Mouse (Mus musculus) testis, postnatal 10 days (tissue): ENCODE data around the gene Trim10.
"Not testable (repeated sequence)": the region's sequence is repeated elsewhere in the genome, so short reads cannot be mapped to it uniquely, and the experiment has no call there.

Experiments
- DNase-seq: peaks from one replicate; pipeline ENCODE4 v3.0.0; 2021; ENCODE audit warnings: low spot score

Trim10 gene

GRCm38 (mm10) chr17:36861680-36862079, 7.7 kb upstream of the Trim10 start:
- no peak for DNase-seq

GRCm38 (mm10) chr17:36866719-36867527, 2.5 kb upstream of the Trim10 start, which contains the start of gene Trim15:
Gene Trim15, minus strand, starts transcription at chr17:36867210.
- peak; percentile 42 for DNase-seq

- DNase-seq, result no peak
Measured at GRCm38 (mm10) chr17:36868836-36869235, 538 bp upstream of the Trim10 start.

- DNase-seq, result peak; percentile 82
Measured at GRCm38 (mm10) chr17:36869955-36870810, 809 bp downstream of the Trim10 start.

GRCm38 (mm10) chr17:36874636-36875035, 5.3 kb downstream of the Trim10 start:
- DNase-seq, result no peak

GRCm38 (mm10) chr17:36883350-36883749, 14.0 kb downstream of the Trim10 start:
- DNase-seq, result no peak

GRCm38 (mm10) chr17:36885132-36885790, 15.9 kb downstream of the Trim10 start:
- no peak for DNase-seq

- DNase-seq, result no peak
Measured at GRCm38 (mm10) chr17:36890073-36890903, 20.9 kb downstream of the Trim10 start, which contains the start of gene Trim40. Gene Trim40, minus strand, starts transcription at chr17:36890123.

GRCm38 (mm10) chr17:36891496-36891895, 22.1 kb downstream of the Trim10 start:
- not testable (repeated sequence) for DNase-seq

- DNase-seq, result peak; percentile 56
Measured at GRCm38 (mm10) chr17:36892362-36892761, 23.0 kb downstream of the Trim10 start.

GRCm38 (mm10) chr17:36893387-36893786, 24.0 kb downstream of the Trim10 start:
- DNase-seq, result no peak

GRCm38 (mm10) chr17:36896583-36896982, 27.2 kb downstream of the Trim10 start:
- DNase-seq, result peak; percentile 61

- no peak for DNase-seq
Measured at GRCm38 (mm10) chr17:36897065-36897464, 27.7 kb downstream of the Trim10 start.

- no peak for DNase-seq
Measured at GRCm38 (mm10) chr17:36897552-36898205, 28.3 kb downstream of the Trim10 start, which contains the start of gene Trim31. Gene Trim31, plus strand, starts transcription at chr17:36898118.

GRCm38 (mm10) chr17:36899376-36899775, 30.0 kb downstream of the Trim10 start:
- DNase-seq, result no peak

- no peak for DNase-seq
Measured at GRCm38 (mm10) chr17:36900001-36900400, 30.6 kb downstream of the Trim10 start.

GRCm38 (mm10) chr17:36900691-36901090, 31.3 kb downstream of the Trim10 start:
- DNase-seq, result no peak

GRCm38 (mm10) chr17:36903651-36904050, 34.3 kb downstream of the Trim10 start:
- no peak for DNase-seq

- no peak for DNase-seq
Measured at GRCm38 (mm10) chr17:36908235-36908634, 38.9 kb downstream of the Trim10 start.

GRCm38 (mm10) chr17:36909802-36910201, 40.4 kb downstream of the Trim10 start:
- DNase-seq, result no peak

- DNase-seq, result no peak
Measured at GRCm38 (mm10) chr17:36912031-36912430, 42.7 kb downstream of the Trim10 start.
